Mouse (Mus musculus) adipocyte (in vitro differentiated cells): Measurements from ENCODE around the gene Fancd2.

Source experiments
- DNase-seq: peaks from one replicate; pipeline ENCODE4 v3.0.0-alpha.2; 2016; ENCODE audit warnings: low spot score

The Fancd2 gene

GRCm38 (mm10) chr6:113530932-113531839 is at the start of gene Fancd2, which contains the start of gene Emc3:
TSS of gene Fancd2 (plus strand) at chr6:113531682.
TSS of gene Emc3 (minus strand) at chr6:113531652.
- DNase-seq = peak; percentile 87

GRCm38 (mm10) chr6:113482477-113483099 is 48.9 kb upstream of the Fancd2 start:
- no peak for DNase-seq

GRCm38 (mm10) chr6:113483100-113483615 is 48.3 kb upstream of the Fancd2 start, which contains the start of gene Creld1:
TSS of gene Creld1 (plus strand) at chr6:113483297.
- no peak for DNase-seq

GRCm38 (mm10) chr6:113483729-113484128 is 47.8 kb upstream of the Fancd2 start:
- no peak for DNase-seq

- DNase-seq = peak; percentile 91
Observed at GRCm38 (mm10) chr6:113487125-113487576, 44.3 kb upstream of the Fancd2 start.

GRCm38 (mm10) chr6:113489410-113489809 is 42.1 kb upstream of the Fancd2 start:
- DNase-seq = no peak

- DNase-seq = no peak
Observed at GRCm38 (mm10) chr6:113492101-113492864, 39.2 kb upstream of the Fancd2 start.

- no peak for DNase-seq
Observed at GRCm38 (mm10) chr6:113494258-113494788, 37.2 kb upstream of the Fancd2 start.

GRCm38 (mm10) chr6:113495071-113495675 is 36.3 kb upstream of the Fancd2 start:
- DNase-seq = no peak

- no peak for DNase-seq
Observed at GRCm38 (mm10) chr6:113499346-113499745, 32.1 kb upstream of the Fancd2 start.

GRCm38 (mm10) chr6:113501388-113502084 is 29.9 kb upstream of the Fancd2 start, which contains the start of gene Prrt3:
TSS of gene Prrt3 (minus strand) at chr6:113501931.
- DNase-seq = no peak

GRCm38 (mm10) chr6:113502801-113503200 is 28.7 kb upstream of the Fancd2 start:
- DNase-seq = no peak

GRCm38 (mm10) chr6:113505689-113506088 is 25.8 kb upstream of the Fancd2 start:
- no peak for DNase-seq

- no peak for DNase-seq
Observed at GRCm38 (mm10) chr6:113507130-113507529, 24.4 kb upstream of the Fancd2 start.

GRCm38 (mm10) chr6:113508272-113508946 is 23.1 kb upstream of the Fancd2 start:
- DNase-seq = peak; percentile 48

GRCm38 (mm10) chr6:113508947-113509280 is 22.6 kb upstream of the Fancd2 start:
- no peak for DNase-seq

GRCm38 (mm10) chr6:113513944-113514343 is 17.5 kb upstream of the Fancd2 start:
- DNase-seq = no peak

- DNase-seq = no peak
Observed at GRCm38 (mm10) chr6:113514600-113514999, 16.9 kb upstream of the Fancd2 start.

GRCm38 (mm10) chr6:113517434-113518080 is 13.9 kb upstream of the Fancd2 start:
- DNase-seq = no peak

GRCm38 (mm10) chr6:113522310-113522709 is 9.2 kb upstream of the Fancd2 start:
- DNase-seq = peak; percentile 94
